ENCODE assay signal across 8 mouse cellular contexts in genomic region chr2:122117961-122118958, GRCm38 (mm10). TPM values are rescaled to one million over a fixed set of nuclear protein-coding genes. Genes with fewer than 3 reads are reported as not detected.
A peak's percentile ranks its signal among the peaks of the same experiment; 100 is the strongest.
DNase-seq lines count a peak whose midpoint lies in the region; ATAC-seq and TF ChIP-seq lines count a peak whose summit lies in the region.

TSS of gene Spg11 (minus strand) at chr2:122118386.

- H3K4me3 ChIP-seq in heart, embryonic 12.5 days: peak within 1 kb of the TSS; percentile 74
- peak within 1 kb of the TSS; percentile 84 for H3K4me3 ChIP-seq in kidney, postnatal 0 days (replicated peaks; ENCODE audit: low read depth, low read length)
- H3K4me3 ChIP-seq in liver, embryonic 11.5 days (ENCODE audit: low read depth, low read length): peak within 1 kb of the TSS; percentile 95
- peak within 1 kb of the TSS; percentile 75 for H3K4me3 ChIP-seq in stomach, embryonic 14.5 days (ENCODE audit: low read depth, low read length)

- peak; percentile 100 for ATAC-seq in erythroid progenitor cell, adult 5-6 weeks (replicated peaks; ENCODE audit: low FRiP score, poor library complexity, severe bottlenecking)
- peak; percentile 99 for ATAC-seq in heart, embryonic 12.5 days (ENCODE audit: insufficient number of reproducible peaks, low FRiP score)
- peak; percentile 99 for ATAC-seq in kidney, postnatal 0 days (replicated peaks; ENCODE audit: low FRiP score, low read depth)
- ATAC-seq in liver, embryonic 11.5 days (replicated peaks; ENCODE audit: low FRiP score): peak; percentile 98
- peak; percentile 99 for ATAC-seq in stomach, embryonic 14.5 days (ENCODE audit: insufficient number of reproducible peaks, insufficient read depth, low FRiP score, low read depth)

- H3K9me3 ChIP-seq in heart, embryonic 12.5 days (replicated peaks): no peaks in the 10 kb centered on the region
- H3K9me3 ChIP-seq in kidney, postnatal 0 days (replicated peaks; ENCODE audit: low read length): no peaks in the 10 kb centered on the region
- H3K9me3 ChIP-seq in liver, embryonic 11.5 days (ENCODE audit: control insufficient read depth, low read length): no peaks in the 10 kb centered on the region
- no peaks in the 10 kb centered on the region for H3K9me3 ChIP-seq in stomach, embryonic 14.5 days (ENCODE audit: control insufficient read depth, low read depth, low read length)

- peak within 1 kb of the TSS; percentile 73 for H3K4me2 ChIP-seq in heart, embryonic 12.5 days
- H3K4me2 ChIP-seq in kidney, postnatal 0 days (ENCODE audit: low read length): peak within 1 kb of the TSS; percentile 55
- peak within 1 kb of the TSS; percentile 76 for H3K4me2 ChIP-seq in liver, embryonic 11.5 days
- peak within 1 kb of the TSS; percentile 46 for H3K4me2 ChIP-seq in stomach, embryonic 14.5 days (replicated peaks; ENCODE audit: low read depth, low read length)

- under 1% methylated on average over 47 of the region's 47 CpGs for WGBS in heart, embryonic 12.5 days
- under 1% methylated on average over 47 of the region's 47 CpGs for WGBS in kidney, postnatal 0 days
- WGBS in liver, embryonic 11.5 days: under 1% methylated on average over 47 of the region's 47 CpGs
- WGBS in stomach, embryonic 14.5 days: under 1% methylated on average over 47 of the region's 47 CpGs

- H3K27ac ChIP-seq in heart, embryonic 12.5 days (ENCODE audit: poor library complexity, severe bottlenecking): peak within 1 kb of the TSS; percentile 96
- H3K27ac ChIP-seq in kidney, postnatal 0 days: peak within 1 kb of the TSS; percentile 98
- peak within 1 kb of the TSS; percentile 78 for H3K27ac ChIP-seq in liver, embryonic 11.5 days (ENCODE audit: low read depth, low read length)
- H3K27ac ChIP-seq in stomach, embryonic 14.5 days (ENCODE audit: low read length): peak within 1 kb of the TSS; percentile 99

- no peak for TF ChIP-seq CTCF in kidney, postnatal 0 days (IDR thresholded peaks at IDR 0.05; ENCODE audit: low read depth)

- H3K36me3 ChIP-seq in heart, embryonic 12.5 days: peaks cover 13% of the 10 kb centered on the region
- peaks cover 11% of the 10 kb centered on the region; the same call in 1 of the 2 replicates for H3K36me3 ChIP-seq in kidney, postnatal 0 days (ENCODE audit: insufficient read depth, low read length)
- H3K36me3 ChIP-seq in liver, embryonic 11.5 days (ENCODE audit: control insufficient read depth, insufficient read depth, low read length): peaks cover 3% of the 10 kb centered on the region; the same call in 1 of the 2 replicates
- H3K36me3 ChIP-seq in stomach, embryonic 14.5 days (ENCODE audit: control insufficient read depth, insufficient read depth, low read length): peaks cover 10% of the 10 kb centered on the region

- H3K27me3 ChIP-seq in heart, embryonic 12.5 days (replicated peaks): no peaks in the 10 kb centered on the region
- H3K27me3 ChIP-seq in kidney, postnatal 0 days (ENCODE audit: insufficient read depth, low read length): no peaks in the 10 kb centered on the region
- H3K27me3 ChIP-seq in liver, embryonic 11.5 days (replicated peaks; ENCODE audit: control insufficient read depth, insufficient read depth, low read length): no peaks in the 10 kb centered on the region
- no peaks in the 10 kb centered on the region for H3K27me3 ChIP-seq in stomach, embryonic 14.5 days (ENCODE audit: control insufficient read depth, insufficient read depth, low read length)

- 0 out of 2 replicates have a peak, but pooled peaks cover 7% of the 10 kb centered on the region for H3K4me1 ChIP-seq in heart, embryonic 12.5 days (replicated peaks)
- H3K4me1 ChIP-seq in kidney, postnatal 0 days (replicated peaks; ENCODE audit: insufficient read depth, low read length): no peaks in the 10 kb centered on the region
- H3K4me1 ChIP-seq in liver, embryonic 11.5 days (replicated peaks; ENCODE audit: control insufficient read depth, insufficient read depth, low read length): peaks cover 5% of the 10 kb centered on the region
- H3K4me1 ChIP-seq in stomach, embryonic 14.5 days (ENCODE audit: control insufficient read depth, insufficient read depth, low read length): 0 out of 2 replicates have a peak, but pooled peaks cover 3% of the 10 kb centered on the region

- peak within 1 kb of the TSS; percentile 90 for H3K9ac ChIP-seq in heart, embryonic 12.5 days
- H3K9ac ChIP-seq in kidney, postnatal 0 days (ENCODE audit: low read depth, low read length): peak within 1 kb of the TSS; percentile 92
- H3K9ac ChIP-seq in liver, embryonic 11.5 days (ENCODE audit: low read depth, low read length): peak within 1 kb of the TSS; percentile 97
- H3K9ac ChIP-seq in stomach, embryonic 14.5 days (replicated peaks; ENCODE audit: low read depth, low read length): peak within 1 kb of the TSS; percentile 80

- DNase-seq in CD4-positive helper T cell, adult 2 months (ENCODE audit: low read depth, low spot score): peak; percentile 98
- DNase-seq in brain, embryonic 18.5 days (ENCODE audit: low read depth, low spot score): peak; percentile 93
- DNase-seq in kidney, postnatal 0 days (ENCODE audit: low spot score): peak; percentile 99
- DNase-seq in liver, embryonic 11.5 days (ENCODE audit: low spot score): peak; percentile 95
- peak; percentile 99 for DNase-seq in naive thymus-derived CD4-positive, alpha-beta T cell, adult 2 months (ENCODE audit: low read depth)

RNA-seq across cellular contexts. Expression of gene Spg11, which starts in this region (rescaled TPM):
- 3.2 and 5.0 TPM in 2 replicates for total RNA-seq in erythroid progenitor cell, adult 5-6 weeks (2015; ENCODE audit: low replicate concordance)
- total RNA-seq in erythroid progenitor cell, adult 5-6 weeks (2017; ENCODE audit: low replicate concordance): 6.1 and 6.2 TPM in 2 replicates
- polyA plus RNA-seq in heart, embryonic 12.5 days (2016; fragmentation: Nextera tagmentation; extraction: Ambion mirVana): 8.3 and 8.8 TPM in 2 replicates
- polyA plus RNA-seq in kidney, postnatal 0 days (2015; fragmentation: Nextera tagmentation; extraction: Ambion mirVana): 6.0 TPM in 2 replicates
- 9.3 and 9.8 TPM in 2 replicates for polyA plus RNA-seq in liver, embryonic 11.5 days (2014; fragmentation: Nextera tagmentation; extraction: Ambion mirVana)
- polyA plus RNA-seq in stomach, embryonic 14.5 days (2014; fragmentation: Nextera tagmentation; extraction: Ambion mirVana): 14.6 and 15.5 TPM in 2 replicates

Comparison
In these comparisons a context has a peak if more than half of its experiments do, and no peak if none do; other contexts are left out.
1. Peak in every context shown above with its lines: DNase-seq, ATAC-seq, H3K4me3 ChIP-seq and H3K27ac ChIP-seq.